Mouse (Mus musculus) gastrocnemius, postnatal 14 days (tissue): ENCODE data around the gene Fam214b. TPM values are rescaled to one million over a fixed set of nuclear protein-coding genes. Genes with fewer than 3 reads are reported as not detected.

Source experiments
- DNase-seq: peaks from one replicate; pipeline ENCODE4 v3.0.0; 2021; ENCODE audit warnings: mixed read lengths
- intact Hi-C: fragments of 180-260 bp; cut with DNase I; formaldehyde crosslinking; loops from one replicate; pipeline ENCODE4 v1.15.1; 2025; ENCODE audit warnings: low total_unique reads
- total RNA-seq, 2 experiments: library from RNA; stranded (reverse); gene quantifications; 2 replicates each; pipeline ENCODE4 v1.2.3; 2021

The Fam214b gene
- total RNA-seq, 2 experiments from 2014 or later = 25.1 to 27.8 TPM

DNA sequence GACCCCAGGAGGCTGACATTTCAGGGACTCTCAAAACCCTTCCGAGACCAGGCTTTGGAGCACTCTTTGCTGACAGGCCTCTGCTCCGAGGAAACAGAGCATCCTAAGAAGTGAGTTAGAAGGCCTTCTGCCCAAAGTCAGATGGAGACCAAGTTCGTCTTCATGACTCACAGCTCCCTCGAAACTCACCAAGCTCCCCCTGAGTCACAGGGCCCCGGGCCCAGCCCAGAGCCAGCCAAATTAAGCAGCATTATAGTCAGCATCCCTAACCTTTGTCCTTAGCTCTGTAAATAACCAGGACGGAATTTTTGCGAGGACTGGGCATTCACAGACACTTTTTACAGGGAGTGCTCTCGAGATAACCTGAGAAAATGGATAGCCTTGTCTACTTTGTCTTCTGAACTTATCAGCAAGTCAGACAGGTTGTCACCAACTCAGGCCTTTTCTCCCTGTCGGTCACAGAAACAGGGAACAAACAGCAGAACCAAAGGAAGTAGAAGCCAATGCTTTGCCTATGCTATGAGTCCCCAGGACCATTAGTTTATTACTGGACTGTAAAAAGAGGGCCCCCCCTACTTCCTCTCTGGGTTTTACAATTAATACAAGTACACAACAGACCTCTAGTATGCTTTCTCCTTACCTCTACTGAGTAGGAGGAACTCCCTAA, 5.0 kb downstream of the Fam214b start:
- no peak for DNase-seq
- intact Hi-C loops = no loop called here

DNA sequence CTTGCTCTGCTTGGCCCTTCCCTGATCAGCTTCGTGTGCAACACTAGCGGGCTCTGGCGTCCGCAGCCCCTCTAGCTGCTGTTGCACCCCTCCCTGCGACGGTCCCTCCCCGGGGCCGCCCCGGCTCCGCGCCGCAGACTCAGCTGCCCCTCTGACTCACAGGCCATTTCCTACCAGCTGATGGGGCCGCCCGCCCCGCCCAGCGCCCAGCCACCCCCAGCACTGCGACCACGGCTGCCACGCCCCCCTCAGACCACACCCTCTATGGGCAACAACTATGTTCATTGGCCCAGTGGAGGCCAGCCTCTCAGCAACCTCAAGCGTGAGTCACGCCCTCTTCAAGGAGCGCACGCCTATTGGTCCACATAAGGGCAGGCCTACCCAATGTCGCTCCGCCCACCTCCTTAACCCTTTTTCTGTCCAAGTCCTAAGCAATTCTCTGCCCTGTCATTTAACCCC, 5.9 kb downstream of the Fam214b start:
- peak; percentile 98 for DNase-seq
- intact Hi-C loops = no loop called here

DNA sequence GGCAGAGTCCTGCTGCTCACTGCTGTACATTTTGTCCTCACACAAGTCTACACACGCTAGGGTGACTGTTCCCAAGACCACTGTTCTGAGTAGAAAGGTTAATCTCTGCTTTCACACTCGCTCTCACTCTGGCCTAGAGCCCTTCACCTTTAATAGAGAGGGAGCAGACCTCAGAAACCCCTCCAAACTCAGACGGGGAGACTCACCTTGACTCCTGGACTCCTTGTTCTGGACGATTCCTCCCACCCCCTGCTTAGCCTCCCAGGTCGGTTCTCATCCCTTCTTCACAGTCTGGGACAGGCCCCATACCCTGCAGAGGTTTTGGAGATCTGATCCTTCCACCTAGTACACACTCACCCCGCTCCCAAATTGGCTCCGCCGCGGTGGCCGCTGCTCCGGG, 6.4 kb downstream of the Fam214b start:
- intact Hi-C loops = no loop called here
- DNase-seq = no peak

DNA sequence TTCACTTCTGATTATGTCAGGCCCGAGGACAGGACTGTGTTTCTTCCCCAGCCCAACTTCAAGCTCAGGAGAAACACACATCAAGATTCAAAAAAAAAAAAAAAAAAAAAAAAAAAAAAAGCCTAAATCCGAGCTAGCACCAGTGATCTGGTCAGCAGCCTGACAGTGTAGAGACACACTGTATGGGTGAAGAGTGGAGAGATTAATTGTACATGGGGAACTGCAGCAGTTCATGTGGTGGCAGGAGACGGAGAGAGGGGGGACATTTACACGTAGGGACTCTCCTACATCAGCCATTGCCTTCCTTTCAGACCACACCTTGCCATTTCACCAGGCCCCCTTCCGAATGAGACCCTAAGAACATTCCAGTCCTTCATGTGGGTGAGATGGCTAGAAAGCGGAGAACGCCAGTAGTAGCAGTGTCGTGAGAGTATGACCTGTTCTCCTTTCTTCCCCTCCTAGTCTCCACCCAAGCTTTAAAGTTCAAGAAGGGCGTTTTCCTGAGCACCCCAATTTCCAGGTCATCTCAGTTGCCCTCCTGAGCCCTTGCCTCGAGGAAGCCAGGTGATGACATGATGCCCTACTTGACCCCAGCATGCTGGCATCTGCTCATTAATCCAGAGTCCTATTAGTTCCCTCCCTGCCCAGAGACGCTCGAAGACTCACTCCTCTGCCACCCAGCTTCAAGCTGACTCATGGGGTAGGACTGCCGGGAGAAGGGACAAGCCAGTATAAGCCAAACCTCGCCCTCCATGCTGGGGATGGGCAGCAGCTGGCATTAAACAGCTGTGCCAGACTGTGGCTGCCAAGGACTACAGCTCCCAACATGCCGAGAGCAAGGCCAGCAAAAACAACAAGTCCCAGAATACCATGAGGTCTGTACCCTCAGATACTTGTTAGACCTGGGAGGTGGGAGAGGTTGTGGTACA, 7.2 kb downstream of the Fam214b start:
- intact Hi-C loops = no loop called here
- peak; percentile 72 for DNase-seq

DNA sequence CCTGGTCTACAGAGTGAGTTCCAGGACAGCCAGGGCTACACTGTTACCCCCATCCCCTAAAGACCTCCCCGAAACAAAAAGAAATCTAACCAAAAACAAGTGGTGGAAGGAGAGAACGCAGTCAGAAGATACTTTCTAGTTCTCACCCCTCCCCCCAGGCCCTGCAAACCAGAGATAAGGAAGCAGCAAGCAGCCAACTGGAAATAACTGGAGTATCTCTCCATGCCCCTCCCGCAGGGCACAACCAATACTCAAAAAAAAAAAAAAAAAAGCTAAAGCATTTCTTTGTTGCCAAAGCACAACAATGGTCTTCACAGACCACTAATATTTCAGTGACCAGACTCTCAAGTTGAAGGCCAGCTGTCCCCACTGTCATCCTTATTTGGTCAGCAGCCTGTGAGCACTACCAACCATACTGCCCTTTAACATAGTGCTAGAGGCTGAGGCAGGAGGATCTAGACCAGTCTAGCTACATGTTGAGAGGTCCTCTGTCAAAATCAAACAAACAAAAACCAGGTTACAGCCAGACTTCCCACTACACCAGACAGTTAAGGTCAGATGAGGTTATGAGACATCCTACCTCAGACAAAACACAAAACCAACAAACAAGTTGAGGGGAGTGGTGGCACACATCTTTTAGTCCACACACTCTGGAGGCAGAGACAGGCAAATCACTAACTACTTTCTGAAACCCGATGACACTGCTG, 8.0 kb downstream of the Fam214b start:
- DNase-seq = no peak
- intact Hi-C loops = no loop called here

DNA sequence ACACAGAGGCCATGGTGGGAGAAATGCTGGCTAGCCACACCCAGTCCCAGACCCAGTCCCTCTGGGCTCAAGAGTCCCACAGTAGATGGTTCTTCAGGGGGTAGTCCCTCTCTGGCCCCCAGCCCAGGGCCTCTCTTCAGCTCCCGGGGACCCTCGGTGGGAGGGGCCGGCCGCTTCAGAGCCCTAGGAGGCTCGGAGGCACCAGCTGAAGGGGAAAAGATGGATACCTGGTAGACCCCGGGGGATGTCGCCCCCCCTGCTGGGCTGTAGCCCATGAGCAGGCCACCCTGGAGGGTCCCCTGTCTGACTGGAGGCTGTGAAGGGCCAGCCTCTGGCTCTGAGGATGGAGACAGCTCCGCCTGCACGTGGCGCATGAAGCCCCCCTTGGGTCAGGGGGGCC, 9.7 kb downstream of the Fam214b start:
- no peak for DNase-seq
- intact Hi-C loops = no loop called here

DNA sequence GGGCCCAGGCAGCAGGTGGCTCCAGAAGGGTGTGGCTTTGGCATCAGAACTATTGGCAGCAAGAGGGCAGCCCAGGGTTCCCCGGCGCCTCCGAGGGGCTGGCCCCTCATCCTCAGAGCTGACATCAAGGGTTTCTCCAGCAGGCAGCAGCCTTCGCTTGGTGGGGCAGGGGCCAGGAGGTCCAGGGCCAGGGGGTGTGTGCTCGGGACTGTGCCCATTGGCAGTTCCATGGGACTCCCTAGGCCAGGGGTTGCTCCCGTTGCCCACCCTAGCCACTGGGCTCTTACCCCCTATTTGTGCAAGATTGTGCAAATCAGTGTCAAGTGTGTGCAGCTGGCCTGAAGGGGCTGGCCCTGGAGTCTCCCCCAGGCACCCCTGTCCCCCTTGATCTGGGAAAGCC, 10.2 kb downstream of the Fam214b start:
- no peak for DNase-seq
- intact Hi-C loops = no loop called here

DNA sequence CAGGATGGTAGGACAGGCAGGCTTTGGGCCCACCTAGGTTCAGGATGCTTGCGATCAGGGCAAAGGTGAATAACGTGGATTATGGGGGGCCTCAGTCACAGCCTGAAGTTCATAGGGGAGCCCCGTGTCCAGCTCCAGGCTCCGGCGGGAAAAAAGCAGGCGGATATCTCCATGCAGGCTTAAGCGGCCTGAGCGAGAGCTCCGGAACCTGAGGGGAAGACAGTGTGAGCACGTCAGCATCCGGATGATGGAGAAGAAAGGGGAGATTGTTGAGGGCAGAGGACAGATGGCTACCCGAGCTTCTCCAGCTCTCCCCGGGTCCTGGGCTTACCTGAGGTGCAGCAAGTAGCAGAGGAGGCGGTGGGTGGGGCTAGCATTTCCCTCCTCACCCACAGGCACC, 12.5 kb downstream of the Fam214b start:
- DNase-seq = no peak
- intact Hi-C loops = no loop called here

DNA sequence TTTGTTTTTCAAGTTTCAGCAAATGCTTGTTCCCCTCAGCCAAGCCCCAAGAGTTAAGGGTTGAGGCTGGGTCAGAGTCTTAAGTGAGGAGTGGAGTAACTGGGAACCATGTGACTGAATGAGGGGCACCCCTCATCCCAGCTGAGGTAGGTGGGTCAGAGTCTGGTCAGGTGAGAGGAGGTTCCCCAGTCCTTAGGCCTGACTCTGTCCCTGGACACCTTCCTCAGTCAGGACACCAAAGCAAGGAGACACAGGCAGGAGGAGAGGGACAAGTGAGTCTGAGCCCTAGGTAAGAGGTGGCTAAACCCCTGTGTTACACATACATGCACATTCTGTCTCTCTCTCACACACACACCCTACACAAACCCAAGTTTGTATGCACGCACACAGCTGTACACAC, 13.5 kb downstream of the Fam214b start:
- intact Hi-C loops = no loop called here

DNA sequence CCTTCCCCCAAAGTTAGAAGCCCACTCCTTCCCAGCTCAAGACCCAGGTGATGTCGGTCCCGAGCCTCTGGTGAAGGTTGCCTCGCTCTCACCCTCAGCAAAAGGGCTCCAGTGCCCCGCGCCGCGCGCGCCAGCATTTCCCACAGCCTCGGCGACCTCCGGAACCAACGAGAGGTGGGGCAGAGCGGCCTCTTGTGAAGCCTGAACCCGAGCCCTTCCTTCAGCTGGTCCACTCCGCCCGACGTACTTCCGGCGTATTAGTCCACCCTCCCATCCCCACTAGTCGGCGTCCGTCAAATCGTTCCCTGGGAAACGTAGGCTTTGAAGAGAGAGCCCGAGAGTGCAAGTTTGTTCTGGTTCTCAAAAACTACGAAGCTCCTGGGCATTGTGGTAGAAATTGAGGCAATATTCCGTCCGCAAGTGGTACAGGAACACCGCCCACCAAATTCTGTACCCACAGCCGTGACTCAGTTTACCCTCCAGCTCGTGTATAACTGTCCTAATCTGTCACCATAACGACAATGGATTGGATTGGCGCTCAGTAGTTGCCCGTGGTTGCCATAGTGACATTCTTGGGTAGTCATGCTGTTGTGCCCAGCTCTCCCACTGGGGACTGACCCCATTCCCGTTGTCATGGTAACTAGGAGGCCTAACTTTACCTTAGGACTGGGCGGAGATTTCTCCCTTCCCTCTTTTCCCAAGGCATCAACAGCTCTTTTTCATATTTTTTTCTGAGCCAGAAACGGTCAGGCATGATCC, 14.6 kb downstream of the Fam214b start, which contains the start of gene Stoml2:
TSS of gene Stoml2 (minus strand) at position 474 of the 759 bp plus-strand sequence.
- intact Hi-C loops = no loop called here
- peak; percentile 93 for DNase-seq

More for the DNA sequence above, 13.5 kb downstream of the Fam214b start:
- DNase-seq = no peak

DNA sequence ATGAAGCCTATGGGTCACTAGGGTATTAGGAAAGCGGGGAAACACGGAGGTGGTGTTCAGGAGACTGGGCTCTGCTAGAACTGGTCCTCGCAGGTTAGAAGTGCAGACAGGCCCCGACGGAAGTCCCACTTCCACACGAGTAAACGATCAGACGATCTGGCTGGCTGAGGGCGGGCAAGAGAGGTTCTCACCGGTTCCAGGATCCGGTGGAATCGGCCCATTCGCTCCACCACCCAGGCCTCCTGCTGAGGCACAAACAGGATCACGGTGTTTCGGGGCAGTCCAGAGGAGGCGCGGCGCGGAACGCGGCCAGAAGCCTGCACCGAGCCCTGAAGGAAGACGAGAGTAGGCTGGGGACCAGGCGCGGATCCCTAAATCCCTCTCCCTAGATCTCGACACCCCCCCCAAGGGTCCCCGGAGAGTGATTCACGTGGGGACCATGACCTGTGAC, 15.2 kb downstream of the Fam214b start:
- peak; percentile 46 for DNase-seq
- intact Hi-C loops = no loop called here

DNA sequence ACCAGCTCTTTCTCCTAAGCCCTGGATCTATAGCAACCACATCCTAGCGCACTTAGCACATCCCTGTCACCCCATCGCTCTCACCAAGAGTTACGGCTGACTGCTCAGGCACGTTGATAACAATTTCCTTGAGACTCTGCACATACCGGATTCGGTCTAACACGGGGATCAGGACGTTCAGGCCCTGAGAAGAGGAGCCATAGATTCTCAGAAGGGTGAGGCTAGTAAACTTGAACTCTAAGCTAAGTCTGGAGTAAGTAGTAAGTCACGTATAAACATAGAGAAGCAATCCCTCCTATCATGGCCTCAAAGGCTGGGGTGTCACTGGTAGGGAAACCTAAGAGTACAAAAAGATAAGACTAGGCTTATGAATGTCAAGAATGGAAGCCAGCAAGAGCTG, 15.7 kb downstream of the Fam214b start:
- DNase-seq = no peak
- intact Hi-C loops = no loop called here

DNA sequence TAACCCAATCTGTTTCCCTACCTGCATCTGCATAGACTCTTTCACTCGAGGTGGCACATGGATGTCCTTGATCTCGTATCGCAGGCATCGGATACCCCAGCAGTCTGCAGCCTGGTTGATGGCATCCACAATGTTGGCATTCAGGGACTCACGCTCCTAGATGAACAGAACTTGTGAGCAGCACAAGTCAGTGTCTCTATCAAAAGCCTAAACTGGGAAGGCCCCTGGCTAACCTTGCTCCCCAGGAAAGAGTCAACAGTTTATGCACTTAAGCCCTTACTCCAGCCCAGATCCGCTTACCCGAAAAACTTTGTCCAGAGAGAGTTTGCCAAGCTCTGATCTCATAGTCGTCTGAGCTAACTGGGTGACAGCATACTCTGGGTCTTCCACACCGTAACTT, 16.3 kb downstream of the Fam214b start:
- DNase-seq = no peak
- intact Hi-C loops = no loop called here

DNA sequence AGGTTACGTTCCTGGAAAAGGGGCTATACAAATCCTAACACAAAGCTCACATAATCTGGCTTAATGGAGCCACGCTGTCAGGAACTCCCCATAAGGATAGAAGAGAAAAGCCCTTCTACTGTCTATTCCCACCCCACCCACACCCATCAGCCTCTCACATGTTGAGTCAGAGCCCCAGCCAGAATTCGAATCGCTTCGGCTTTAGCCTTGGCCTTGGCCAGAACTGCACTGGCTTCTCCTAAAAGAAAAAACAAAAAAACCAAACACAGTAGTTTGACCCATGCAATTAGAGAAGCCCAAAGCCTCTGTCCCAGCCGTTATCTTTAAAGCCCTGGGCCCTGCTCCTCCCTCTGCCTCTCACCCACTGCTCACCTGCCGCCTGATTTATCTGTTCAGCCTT, 16.9 kb downstream of the Fam214b start:
- no peak for DNase-seq
- intact Hi-C loops = no loop called here

DNA sequence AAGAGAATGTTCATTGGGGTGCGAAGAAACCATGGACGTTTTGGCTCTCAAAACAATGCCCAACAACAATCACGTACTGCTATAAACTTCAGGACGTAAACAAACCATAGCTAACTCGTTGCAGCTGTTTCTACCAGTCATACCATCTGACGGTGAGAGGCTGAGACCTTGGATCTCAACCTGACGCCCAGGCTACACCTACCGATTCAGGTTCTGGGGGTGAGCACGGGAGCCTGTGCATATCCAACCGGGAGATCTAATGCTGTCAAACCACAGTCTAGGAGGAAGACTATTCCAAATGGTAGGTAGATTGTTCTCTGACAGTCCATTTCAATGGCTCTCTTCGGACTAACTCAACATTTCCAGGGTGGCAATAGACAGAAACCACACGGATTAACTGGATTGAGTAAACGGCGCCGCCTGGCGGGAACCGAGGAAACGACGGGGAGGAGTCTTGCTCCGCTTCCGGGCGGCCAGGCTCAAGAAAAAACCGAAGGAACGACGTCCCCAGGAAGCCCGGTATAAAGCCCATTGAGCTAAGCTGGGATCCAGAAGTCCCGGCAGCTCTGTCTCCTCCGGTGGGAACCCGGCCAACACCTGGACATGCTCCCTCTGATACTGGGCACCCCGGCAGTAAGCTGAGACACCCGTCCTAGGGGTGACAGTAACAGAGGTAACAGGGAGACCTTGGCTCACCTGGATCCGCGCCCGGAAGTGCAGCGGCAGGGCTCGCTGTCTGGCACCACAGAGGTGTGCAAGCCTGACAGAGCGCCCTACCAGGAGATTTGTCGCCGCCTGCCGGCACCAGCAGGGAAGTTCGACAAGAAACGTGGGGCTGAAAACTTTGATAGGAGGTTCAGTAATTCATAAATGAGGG, 20.7 kb downstream of the Fam214b start, which contains the start of gene Pigo:
TSS of gene Pigo (minus strand) at position 736 of the 877 bp plus-strand sequence.
- intact Hi-C loops = no loop called here
- DNase-seq = peak; percentile 94

DNA sequence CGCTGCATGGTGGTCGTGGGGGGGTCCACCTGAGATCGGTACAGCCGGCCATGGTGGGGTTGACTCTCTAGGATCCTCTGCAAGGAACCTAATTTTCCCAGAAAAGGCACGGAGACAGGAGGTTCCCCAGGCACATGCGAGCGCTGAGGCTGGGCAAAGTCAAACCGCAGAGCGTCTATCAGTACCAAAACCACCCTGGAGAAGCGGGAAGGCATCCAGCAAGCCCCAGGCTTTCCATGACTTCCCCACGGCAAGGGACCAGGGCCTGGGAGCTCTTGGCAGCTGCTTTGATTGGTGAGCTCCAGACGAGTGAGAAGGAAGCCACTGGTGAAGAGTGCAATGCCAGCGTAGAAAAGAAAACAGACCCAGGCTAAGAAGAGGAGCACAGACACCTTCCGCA, 21.3 kb downstream of the Fam214b start:
- no peak for DNase-seq
- intact Hi-C loops = no loop called here

DNA sequence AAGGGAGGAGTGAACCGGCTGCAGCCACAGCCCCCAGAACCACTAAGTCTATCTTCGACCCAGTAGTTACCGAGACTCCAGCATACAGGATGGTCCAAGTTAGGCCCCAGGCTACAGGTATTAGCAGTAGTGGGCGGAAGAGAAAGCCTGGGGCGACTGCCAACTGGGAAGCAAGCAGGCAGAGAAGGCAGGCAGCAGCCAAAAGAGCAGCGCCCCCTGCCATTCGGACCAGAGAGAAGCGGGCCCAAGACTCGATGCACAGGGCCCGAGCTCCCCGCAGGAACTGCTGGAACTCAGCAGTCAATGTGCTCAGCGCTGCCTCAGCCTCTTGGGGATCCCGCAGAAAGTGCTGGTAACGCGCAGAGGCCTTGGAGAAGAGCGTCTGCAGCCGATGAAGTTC, 24.7 kb downstream of the Fam214b start:
- intact Hi-C loops = no loop called here
- no peak for DNase-seq

DNA sequence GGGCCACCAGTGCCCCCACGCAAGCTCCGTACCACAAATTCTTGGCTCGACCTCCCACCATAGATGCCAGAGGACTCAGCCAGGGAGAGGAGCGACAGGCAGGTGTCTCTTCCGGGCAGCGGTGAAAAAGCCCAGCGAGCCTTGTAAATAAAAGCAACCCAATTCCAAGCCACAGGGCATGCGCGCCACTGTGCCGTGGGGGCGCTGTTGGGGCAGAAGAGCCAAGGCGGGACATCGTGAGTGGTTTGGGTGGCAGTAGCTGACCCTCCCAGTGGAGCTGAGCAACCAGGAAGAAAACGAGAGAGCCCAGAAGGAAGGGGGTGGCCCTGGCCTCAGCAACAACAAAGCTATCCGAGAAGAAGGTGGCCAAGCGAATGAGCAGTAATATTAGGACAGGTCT, 25.1 kb downstream of the Fam214b start:
- no peak for DNase-seq
- intact Hi-C loops = no loop called here
